Mouse (Mus musculus): ENCODE data around the gene Npas3.

GRCm38 (mm10) chr12:54099458-54099857 lies 851.0 kb downstream of the Npas3 start:
- TF ChIP-seq REST (IDR thresholded peaks at IDR 0.05; ENCODE audit: insufficient read depth, insufficient read length) (no peak), TCF12 (IDR thresholded peaks at IDR 0.05; ENCODE audit: insufficient read depth, poor library complexity, severe bottlenecking) (no peak), MYOD1 (IDR thresholded peaks at IDR 0.05; ENCODE audit: control insufficient read depth in 1 of 3, insufficient read length in 2 of 3, low read depth in 2 of 3) (no peak), CEBPB (IDR thresholded peaks at IDR 0.05; ENCODE audit: insufficient read depth, poor library complexity, severe bottlenecking) (no peak), MYOG (IDR thresholded peaks at IDR 0.05; ENCODE audit: control insufficient read depth in 1 of 3, insufficient read depth in 1 of 3, insufficient read length in 2 of 3, low read depth in 2 of 3) (no peak), USF1 (IDR thresholded peaks at IDR 0.05; ENCODE audit: low read depth) (no peak), POLR2A (IDR thresholded peaks at IDR 0.05; ENCODE audit: insufficient read length, low read depth) (no peak), MAX (IDR thresholded peaks at IDR 0.05; ENCODE audit: low read depth) (no peak), E2F4 (IDR thresholded peaks at IDR 0.05; ENCODE audit: insufficient read depth) (no peak), SRF (IDR thresholded peaks at IDR 0.05; ENCODE audit: control insufficient read depth, insufficient read length, low read depth) (no peak), POLR2AphosphoS2 (IDR thresholded peaks at IDR 0.05; ENCODE audit: insufficient read length, low read depth) (no peak), TCF3 (IDR thresholded peaks at IDR 0.05; ENCODE audit: insufficient read length, low read depth) (no peak)
